8 mouse cellular contexts compared by ENCODE assay signal in the genomic region with DNA sequence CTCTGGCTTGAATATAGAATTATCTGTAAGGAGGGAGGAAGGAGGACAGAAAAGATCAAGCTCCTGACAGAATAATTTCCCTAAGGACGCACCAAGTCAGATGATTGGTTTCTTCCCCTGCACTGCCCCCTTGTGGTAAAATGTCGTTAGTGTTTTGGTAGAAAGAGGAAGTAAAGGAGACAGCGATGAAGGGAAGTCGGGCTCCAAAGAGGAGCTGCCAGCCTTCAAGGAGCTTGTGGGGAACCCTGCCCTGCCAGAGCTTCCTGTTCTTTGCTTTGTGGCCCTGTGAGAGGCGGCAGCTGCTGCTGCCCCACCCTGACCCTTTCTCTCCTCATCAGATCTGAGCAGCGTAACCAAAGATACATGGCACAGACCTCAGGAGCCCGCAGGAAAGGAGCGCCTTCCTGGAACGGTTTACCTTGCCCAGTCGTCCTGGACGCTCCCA. TPM values are rescaled to one million over a fixed set of nuclear protein-coding genes. Genes with fewer than 3 reads are reported as not detected.
DNase-seq lines count a peak whose midpoint lies in the region; ATAC-seq lines count a peak whose summit lies in the region.

No protein-coding gene starts in this region.

- H3K4me2 ChIP-seq in hindbrain, embryonic 15.5 days: peak overlapping the region; percentile 96

- no peaks in the 10 kb centered on the region for H3K36me3 ChIP-seq in hindbrain, embryonic 15.5 days

- peak overlapping the region; percentile 70 for H3K9ac ChIP-seq in hindbrain, embryonic 15.5 days

- peak overlapping the region; percentile 52 for H3K4me3 ChIP-seq in hindbrain, embryonic 15.5 days

- no peak overlapping the region for H3K27ac ChIP-seq in hindbrain, embryonic 15.5 days (replicated peaks)

- H3K4me1 ChIP-seq in hindbrain, embryonic 15.5 days (replicated peaks): peaks cover 20% of the 10 kb centered on the region

- 1% methylated on average over 11 of the region's 11 CpGs for WGBS in hindbrain, embryonic 15.5 days

- ATAC-seq in hindbrain, embryonic 15.5 days (ENCODE audit: low FRiP score, low read depth): peak; percentile 77

- peak; percentile 81 for DNase-seq in T-cell, adult 2 months (ENCODE audit: low spot score)
- DNase-seq in cerebellum, postnatal 36 days: peak; percentile 49 to 74
- DNase-seq in frontal cortex, postnatal 36 days (ENCODE audit: low spot score in 2 of 2): peak; percentile 79 to 87
- peak; percentile 47 for DNase-seq in left cerebral cortex, adult 11 months (ENCODE audit: low spot score)
- peak; percentile 78 to 89 for DNase-seq in lung, postnatal 4 days
- peak; percentile 79 for DNase-seq in retina, postnatal 7 days (ENCODE audit: low read depth, low spot score)
- peak; percentile 47 for DNase-seq in urinary bladder, adult 2 months (ENCODE audit: low spot score)

- no peaks in the 10 kb centered on the region for H3K9me3 ChIP-seq in hindbrain, embryonic 15.5 days

- no peaks in the 10 kb centered on the region for H3K27me3 ChIP-seq in hindbrain, embryonic 15.5 days

RNA-seq across cellular contexts. Expression of gene Il21, which starts 28.4 kb away (rescaled TPM):
- not detected in 2 replicates for polyA plus RNA-seq in hindbrain, embryonic 15.5 days (2015; fragmentation: Nextera tagmentation; extraction: Ambion mirVana)
- not detected in 2 replicates for polyA plus RNA-seq in urinary bladder, adult 2 months (2012; rRNA removed)
